Mouse (Mus musculus) monocyte, adult 59 days (primary cell): Measurements from ENCODE around the gene Gm10097. TPM values are rescaled to one million over a fixed set of nuclear protein-coding genes. Genes with fewer than 3 reads are reported as not detected.

Experiments
- total RNA-seq, 2 experiments: library from RNA; stranded (reverse); gene quantifications; one replicate each; pipeline ENCODE4 v1.2.4; 2023

The Gm10097 gene
- not detected for total RNA-seq

DNA sequence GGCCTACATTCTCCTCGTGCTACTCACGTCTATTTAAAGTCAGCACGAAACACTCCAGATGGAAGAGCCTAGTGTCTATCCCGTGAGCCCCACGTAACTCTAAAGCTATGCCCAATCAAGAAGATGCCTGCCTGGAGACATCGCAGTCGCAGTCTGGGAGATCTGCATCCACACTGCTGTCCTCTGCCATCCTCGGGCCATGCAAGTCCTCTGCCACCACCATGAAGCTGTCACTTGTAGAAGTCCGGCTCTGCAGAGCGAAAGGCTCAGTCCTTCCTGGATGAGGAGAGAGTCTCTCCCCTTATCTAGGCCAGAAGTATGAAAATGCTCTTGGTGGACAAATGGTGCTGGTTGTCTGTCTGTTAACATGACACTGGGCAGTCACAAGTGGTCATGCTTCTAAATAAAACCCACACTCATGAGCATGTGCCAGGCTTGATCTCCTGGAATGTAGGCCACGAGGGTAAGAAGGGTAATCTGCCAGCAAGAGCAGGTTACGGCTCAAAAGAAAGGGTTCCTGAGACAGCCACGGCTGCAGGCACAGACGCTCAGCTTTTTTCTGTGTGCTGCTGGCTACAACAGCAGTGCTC, at the start of gene Gm10097:
Gene Gm10097, plus strand, starts transcription at position 517 of the 590 bp plus-strand sequence.

